ENCODE assay signal across 21 mouse cellular contexts in genomic region chr2:90555744-90556143, GRCm38 (mm10). TPM values are rescaled to one million over a fixed set of nuclear protein-coding genes. Genes with fewer than 3 reads are reported as not detected.
DNase-seq lines count a peak whose midpoint lies in the region; ATAC-seq and TF ChIP-seq lines count a peak whose summit lies in the region.
"Had no signal": no experiment of that assay in that cellular context is flagged by ENCODE, and none has a peak within 500 bp of the region (broad histone marks: within the 10 kb centered on the region; RNA-seq: fewer than 3 reads in every experiment).

No protein-coding gene starts in this region.

- no peak for TF ChIP-seq EP300 in CH12.LX (IDR thresholded peaks at IDR 0.05; ENCODE audit: low read length)
- TF ChIP-seq EP300 in liver, embryonic 14.5 days (IDR thresholded peaks at IDR 0.05; ENCODE audit: low read depth) = no peak

- no peak overlapping the region for H3K4me2 ChIP-seq in CH12.LX (ENCODE audit: insufficient read depth, low read depth, poor library complexity, severe bottlenecking)
- H3K4me2 ChIP-seq in liver, embryonic 14.5 days (ENCODE audit: low read depth) = no peak overlapping the region
- H3K4me2 ChIP-seq: forebrain, embryonic 15.5 days; heart, embryonic 12.5 days; hindbrain, embryonic 14.5 days had no signal

- peaks cover 20% of the 10 kb centered on the region for H3K79me2 ChIP-seq in CH12.LX (replicated peaks; ENCODE audit: control insufficient read depth, extremely low read depth, insufficient read depth, poor library complexity, severe bottlenecking)

- no peaks in the 10 kb centered on the region for H3K36me3 ChIP-seq in CH12.LX (replicated peaks in 1 of 2; ENCODE audit: control insufficient read depth in 1 of 2, insufficient read depth in 1 of 2, low read length in 1 of 2)
- H3K36me3 ChIP-seq in ES-E14 (ENCODE audit: control insufficient read depth, insufficient read depth, low read length, poor library complexity, severe bottlenecking) = no peaks in the 10 kb centered on the region
- no peaks in the 10 kb centered on the region for H3K36me3 ChIP-seq in liver, embryonic 14.5 days (replicated peaks; ENCODE audit: control insufficient read depth, insufficient read depth, low read depth)
- H3K36me3 ChIP-seq in thymus, adult 2 months (ENCODE audit: control insufficient read depth, insufficient read depth, low read length) = no peaks in the 10 kb centered on the region
- H3K36me3 ChIP-seq: embryonic facial prominence, embryonic 10.5 days; forebrain, embryonic 15.5 days; heart, embryonic 12.5 days; hindbrain, embryonic 10.5 days had no signal

- 0 out of 2 replicates have a peak, but pooled peaks have one; percentile 21 for ATAC-seq in erythroid progenitor cell, adult 5-6 weeks (replicated peaks; ENCODE audit: low FRiP score, poor library complexity, severe bottlenecking)
- ATAC-seq in liver, embryonic 14.5 days (ENCODE audit: insufficient read depth) = no peak
- ATAC-seq: activated CD4-positive, CD25-positive, alpha-beta regulatory T cell, adult 4 months; forebrain, embryonic 15.5 days; Patski had no signal

- dilution Hi-C loops in CH12.LX (cut with MboI; ENCODE audit: extremely low pct_ligation_motif_present, extremely low pct_unique_long_range_greater_than_20kb, low sequenced_read_pairs) = no loop called here

- DNase-seq in CH12.LX (ENCODE audit: extremely low read depth) (no peak), ES-E14 (ENCODE audit: low read depth, low spot score) (no peak)
- DNase-seq in liver, embryonic 14.5 days (ENCODE audit: low read depth in 3 of 3, low spot score in 3 of 3) = no peak
- DNase-seq in right cerebral cortex, postnatal 4 days = no peak
- DNase-seq in urinary bladder, postnatal 14 days (ENCODE audit: low spot score) = no peak
- DNase-seq in thymus, adult 2 months = no peak
- no peak for DNase-seq in gastrocnemius, adult 18-20 months (ENCODE audit: low spot score)
- DNase-seq: adrenal gland, postnatal 14 days; cerebellum, adult 2 months; cerebellum, postnatal 10 days; gastrocnemius, postnatal 14 days; heart, adult 2 months had no signal

- WGBS in liver, embryonic 14.5 days (ENCODE audit: insufficient replicate concordance) = 43% methylated on average over 5 of the region's 5 CpGs
- 75% methylated on average over 5 of the region's 5 CpGs for WGBS in thymus, adult 2 months

- TF ChIP-seq POLR2A in CH12.LX (IDR thresholded peaks at IDR 0.05; ENCODE audit: low read depth, low read length) = no peak
- no peak for TF ChIP-seq POLR2A in thymus, adult 2 months (IDR thresholded peaks at IDR 0.05; ENCODE audit: control insufficient read depth, extremely low read depth, insufficient read depth, low read length, poor library complexity)

- H3K9ac ChIP-seq in CH12.LX (ENCODE audit: insufficient read depth, low read depth) (no peak overlapping the region), ES-E14 (ENCODE audit: insufficient read depth, low read depth, low read length, poor library complexity, severe bottlenecking) (no peak overlapping the region)
- no peak overlapping the region for H3K9ac ChIP-seq in liver, embryonic 14.5 days (replicated peaks)
- H3K9ac ChIP-seq: forebrain, embryonic 15.5 days; heart, embryonic 12.5 days; hindbrain, embryonic 14.5 days had no signal

- H3K27me3 ChIP-seq in CH12.LX (replicated peaks) = no peaks in the 10 kb centered on the region
- no peaks in the 10 kb centered on the region for H3K27me3 ChIP-seq in liver, embryonic 14.5 days (ENCODE audit: control insufficient read depth, insufficient read depth, low read length)
- no peaks in the 10 kb centered on the region for H3K27me3 ChIP-seq in thymus, adult 2 months (ENCODE audit: control insufficient read depth, insufficient read depth, low read length)
- H3K27me3 ChIP-seq: forebrain, embryonic 15.5 days; heart, embryonic 12.5 days; Patski had no signal

- H3K27ac ChIP-seq in CH12.LX (ENCODE audit: insufficient read depth, low read depth) (no peak overlapping the region), ES-E14 (ENCODE audit: insufficient read depth, low read depth, low read length, poor library complexity, severe bottlenecking) (no peak overlapping the region)
- H3K27ac ChIP-seq in liver, embryonic 14.5 days = peak overlapping the region; percentile 43
- H3K27ac ChIP-seq in thymus, adult 2 months (ENCODE audit: control insufficient read depth, insufficient read depth, low read length) = no peak overlapping the region
- H3K27ac ChIP-seq: embryonic facial prominence, embryonic 10.5 days; forebrain, embryonic 15.5 days; heart, adult 2 months; hindbrain, embryonic 10.5 days; hindbrain, embryonic 14.5 days had no signal

- H3K4me1 ChIP-seq in CH12.LX (ENCODE audit: control insufficient read depth in 1 of 2, insufficient read depth in 2 of 2) (peaks cover 3 to 75% of the 10 kb centered on the region in 2 experiments), ES-E14 (ENCODE audit: control insufficient read depth in 2 of 2, insufficient read depth in 2 of 2, low read length in 2 of 2, poor library complexity in 1 of 2) (peaks cover 9 to 16% of the 10 kb centered on the region in 2 experiments; a peak in 3 of 4 replicates)
- H3K4me1 ChIP-seq in liver, embryonic 14.5 days (replicated peaks; ENCODE audit: control insufficient read depth in 2 of 2, insufficient read depth in 2 of 2, low read length in 1 of 2) = peaks cover 51 to 67% of the 10 kb centered on the region in 2 experiments
- peaks cover 19% of the 10 kb centered on the region for H3K4me1 ChIP-seq in thymus, adult 2 months (replicated peaks; ENCODE audit: control insufficient read depth, insufficient read depth, low read length)

- no peak for TF ChIP-seq CTCF in CH12.LX (conservative IDR thresholded peaks at IDR 0.05 in 1 of 2, IDR thresholded peaks at IDR 0.05 in 1 of 2; ENCODE audit: low read depth in 2 of 2, low read length in 2 of 2)
- no peak for TF ChIP-seq CTCF in liver, embryonic 14.5 days (IDR thresholded peaks at IDR 0.05; ENCODE audit: low read depth)
- no peak for TF ChIP-seq CTCF in thymus, adult 2 months (IDR thresholded peaks at IDR 0.05; ENCODE audit: borderline replicate concordance, control insufficient read depth, extremely low read depth, insufficient read depth, low read length, poor library complexity)

- in situ Hi-C loops in CH12.LX (cut with MboI; ENCODE audit: low pct_ligation_motif_present, low pct_unique_long_range_greater_than_20kb, low sequenced_read_pairs) = no loop called here
- in situ Hi-C loops in ES-E14 (cut with MboI; ENCODE audit: low sequenced_read_pairs in 2 of 2, unreplicated experiment in 2 of 2) = no loop called here

- TF ChIP-seq RAD21 in CH12.LX (IDR thresholded peaks at IDR 0.05; ENCODE audit: low read depth, low read length) = no peak

- H3K4me3 ChIP-seq in CH12.LX (replicated peaks in 1 of 3; ENCODE audit: low read depth in 2 of 3, low read length in 2 of 3, poor library complexity in 1 of 3) (no peak overlapping the region), ES-E14 (ENCODE audit: insufficient read depth in 1 of 2, low read depth in 1 of 2, low read length in 2 of 2, poor library complexity in 1 of 2, severe bottlenecking in 1 of 2) (no peak overlapping the region)
- H3K4me3 ChIP-seq in liver, embryonic 14.5 days (ENCODE audit: insufficient read depth in 1 of 2, low read depth in 2 of 2, low read length in 2 of 2) = no peak overlapping the region
- H3K4me3 ChIP-seq in thymus, adult 2 months (ENCODE audit: control insufficient read depth, insufficient read depth, low read length) = no peak overlapping the region
- H3K4me3 ChIP-seq: embryonic facial prominence, embryonic 10.5 days; erythroblast, embryonic 14.5 days; forebrain, embryonic 15.5 days; heart, adult 2 months; heart, embryonic 12.5 days; hindbrain, embryonic 10.5 days had no signal

- peaks cover 3% of the 10 kb centered on the region for H3K9me3 ChIP-seq in CH12.LX (replicated peaks; ENCODE audit: low read length)
- no peaks in the 10 kb centered on the region for H3K9me3 ChIP-seq in ES-E14 (ENCODE audit: control insufficient read depth, insufficient read depth, low read depth, low read length)
- no peaks in the 10 kb centered on the region for H3K9me3 ChIP-seq in liver, embryonic 14.5 days (ENCODE audit: control insufficient read depth, low read length)
- H3K9me3 ChIP-seq: embryonic facial prominence, embryonic 10.5 days; forebrain, embryonic 15.5 days had no signal

TF ChIP-seq in CH12.LX, 34 proteins besides CTCF, POLR2A, EP300 and RAD21:
- TF ChIP-seq UBTF (IDR thresholded peaks at IDR 0.05; ENCODE audit: low read depth, low read length) (no peak), MAFK (IDR thresholded peaks at IDR 0.05; ENCODE audit: insufficient replicate concordance, low read length) (peak; percentile 90)

TF ChIP-seq in ES-E14, 5 proteins besides CTCF, POLR2A, EP300 and RAD21:
- no peak for TF ChIP-seq HCFC1 (IDR thresholded peaks at IDR 0.05; ENCODE audit: borderline replicate concordance, insufficient read depth, low read length)
- TF ChIP-seq MAFK (IDR thresholded peaks at IDR 0.05; ENCODE audit: insufficient read depth, low read depth, low read length) = peak; percentile 96
- TF ChIP-seq ZNF384 (IDR thresholded peaks at IDR 0.05; ENCODE audit: low read depth, low read length) = no peak
- TF ChIP-seq CHD2 (IDR thresholded peaks at IDR 0.05; ENCODE audit: low read depth, low read length) = no peak
- no peak for TF ChIP-seq ZC3H11A (IDR thresholded peaks at IDR 0.05; ENCODE audit: borderline replicate concordance, low read depth, low read length)

RNA-seq across cellular contexts. Expression of gene Ptprj, which starts 24.7 kb away (rescaled TPM):
- total RNA-seq in CH12.LX (2012; rRNA removed) (7.3 and 9.7 TPM in 2 replicates), CH12.LX (2014; rRNA removed) (6.8 and 6.9 TPM in 2 replicates), ES-E14 (2012; rRNA removed) (10.7 and 17.2 TPM in 2 replicates)
- polyA plus RNA-seq in CH12.LX (2012; ENCODE audit: insufficient read length, low read depth) = 7.3 and 8.9 TPM in 2 replicates
- total RNA-seq in erythroid progenitor cell, adult 5-6 weeks (2015; ENCODE audit: low replicate concordance) = 22.0 and 26.4 TPM in 2 replicates
- total RNA-seq in erythroid progenitor cell, adult 5-6 weeks (2017; ENCODE audit: low replicate concordance) = 14.8 and 19.1 TPM in 2 replicates
- 2.1 and 2.6 TPM in 2 replicates for polyA plus RNA-seq in liver, embryonic 14.5 days (2012; rRNA removed)
- 2.7 and 2.8 TPM in 2 replicates for polyA plus RNA-seq in liver, embryonic 14.5 days (2014; fragmentation: Nextera tagmentation; extraction: Ambion mirVana)
- 5.0 and 6.5 TPM in 2 replicates for polyA plus RNA-seq in thymus, adult 2 months (2012; rRNA removed)
- total RNA-seq in gastrocnemius, adult 18-20 months (2021) = 1 to 10 TPM; 2.8 to 3.2 TPM
- polyA plus RNA-seq: erythroblast, embryonic 14.5 days had no signal
